Mouse (Mus musculus) liver, adult 2 months (tissue): ENCODE results near the gene Trhr2.

Experiments used
- CTCF ChIP-seq: fragments of 200-500 bp; IDR thresholded peaks from 2 replicates; pipeline ENCODE4 v1.5.1; 2011; ENCODE audit warnings: low read depth, low read length, control low read depth
- POLR2A ChIP-seq: fragments of 200-500 bp; IDR thresholded peaks from 2 replicates; pipeline ENCODE4 v1.6.1; 2011; ENCODE audit warnings: low read length, control low read depth; ENCODE audit not compliant: insufficient read depth; ENCODE audit errors: extremely low read depth

DNA sequence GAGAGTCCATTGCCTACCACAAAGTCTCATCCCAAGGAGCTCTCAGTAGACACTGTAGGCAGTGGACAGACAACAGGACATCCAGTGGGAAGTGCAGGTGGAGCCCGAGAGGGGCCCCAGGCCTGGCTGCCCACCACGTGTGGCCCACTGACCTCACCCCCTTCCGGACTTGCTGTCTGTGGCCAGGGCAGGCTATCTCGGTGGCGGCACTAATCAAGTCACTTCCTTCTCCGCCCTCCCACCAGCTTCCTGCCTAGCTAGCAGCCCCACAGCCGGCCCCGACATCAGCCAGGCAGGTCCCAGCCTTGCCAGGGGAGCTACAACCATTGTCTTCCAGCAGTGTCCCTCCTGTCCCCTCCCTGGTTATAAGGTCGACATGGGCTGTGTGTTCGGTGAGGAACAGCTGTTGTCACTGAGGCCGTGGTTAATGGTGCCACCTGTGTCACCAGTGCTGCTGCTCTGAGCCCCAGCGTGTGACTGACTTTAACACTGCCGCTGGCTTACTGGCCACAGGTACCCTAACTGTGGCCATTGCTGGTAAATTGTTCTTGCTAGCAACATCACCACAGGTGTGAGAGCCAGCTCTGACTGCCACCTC is 45.5 kb downstream of the Trhr2 start:
- no peak for TF ChIP-seq CTCF
- TF ChIP-seq POLR2A = no peak
